Mouse (Mus musculus): ENCODE results near the gene Tnpo2. TPM values are rescaled to one million over a fixed set of nuclear protein-coding genes. Genes with fewer than 3 reads are reported as not detected.

Tnpo2 gene
- total and polyA plus RNA-seq, 3 experiments: 29.2 to 86.8 (median 62.3) TPM

DNA sequence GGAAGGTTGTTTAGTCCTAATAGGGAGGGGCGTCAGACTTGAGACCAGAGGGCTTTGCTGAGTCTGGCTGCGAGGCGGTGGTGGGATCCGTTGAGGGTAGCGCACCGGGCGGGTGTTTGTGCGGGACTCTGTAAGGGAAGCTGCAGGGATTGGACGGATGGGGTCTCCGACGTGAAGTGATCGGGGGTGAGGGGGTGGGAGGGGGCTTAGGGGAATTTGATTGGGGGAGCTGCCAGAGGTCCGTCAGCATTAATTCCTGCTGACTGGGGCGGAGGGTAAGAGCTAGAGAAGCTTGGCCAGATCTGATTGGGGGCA is 608 bp downstream of the Tnpo2 start:
- peaks cover 15 to 36% of the 10 kb centered on the region in 2 experiments for H3K36me3 ChIP-seq (ENCODE audit: control insufficient read depth in 1 of 2, insufficient read depth in 2 of 2, low read length in 2 of 2)
- no peak for DNase-seq (ENCODE audit: low read depth, low spot score)
- H3K4me1 ChIP-seq (ENCODE audit: control insufficient read depth in 1 of 2, insufficient read depth in 2 of 2, low read length in 2 of 2): peaks cover 3 to 15% of the 10 kb centered on the region in 2 experiments
- H3K4me3 ChIP-seq (ENCODE audit: control insufficient read depth in 1 of 2, insufficient read depth in 1 of 2, low read depth in 2 of 2, low read length in 2 of 2): peak overlapping the region; percentile 86 to 88
- no peak for TF ChIP-seq NRF1 (IDR thresholded peaks at IDR 0.05; ENCODE audit: insufficient read depth, low read depth, low read length, poor library complexity, severe bottlenecking)
- TF ChIP-seq POLR2A (IDR thresholded peaks at IDR 0.05; ENCODE audit: control insufficient read depth in 1 of 2, insufficient read depth in 1 of 2, low read depth in 1 of 2, low read length in 2 of 2, poor library complexity in 1 of 2): 0 out of 4 replicates have a peak, but pooled peaks of 1 of the 2 experiments have one; percentile 3
- TF ChIP-seq ZMIZ1 (IDR thresholded peaks at IDR 0.05; ENCODE audit: low read depth, low read length): 0 out of 2 replicates have a peak, but pooled peaks have one; percentile 52
- TF ChIP-seq SMC3 (IDR thresholded peaks at IDR 0.05; ENCODE audit: low read depth, low read length): no peak
- peaks cover 55% of the 10 kb centered on the region for H3K79me2 ChIP-seq (ENCODE audit: control insufficient read depth, insufficient read depth, low read length, poor library complexity)
- no peaks in the 10 kb centered on the region for H3K27me3 ChIP-seq (ENCODE audit: control insufficient read depth in 1 of 2, insufficient read depth in 2 of 2, low read length in 2 of 2)
- no peaks in the 10 kb centered on the region for H3K9me3 ChIP-seq (replicated peaks; ENCODE audit: insufficient read depth, low read length)
- peak overlapping the region; percentile 98 for H3K27ac ChIP-seq (ENCODE audit: control insufficient read depth, low read depth, low read length)
- H3K9ac ChIP-seq (ENCODE audit: control insufficient read depth, low read depth, low read length, poor library complexity, severe bottlenecking): peak overlapping the region; percentile 99

DNA sequence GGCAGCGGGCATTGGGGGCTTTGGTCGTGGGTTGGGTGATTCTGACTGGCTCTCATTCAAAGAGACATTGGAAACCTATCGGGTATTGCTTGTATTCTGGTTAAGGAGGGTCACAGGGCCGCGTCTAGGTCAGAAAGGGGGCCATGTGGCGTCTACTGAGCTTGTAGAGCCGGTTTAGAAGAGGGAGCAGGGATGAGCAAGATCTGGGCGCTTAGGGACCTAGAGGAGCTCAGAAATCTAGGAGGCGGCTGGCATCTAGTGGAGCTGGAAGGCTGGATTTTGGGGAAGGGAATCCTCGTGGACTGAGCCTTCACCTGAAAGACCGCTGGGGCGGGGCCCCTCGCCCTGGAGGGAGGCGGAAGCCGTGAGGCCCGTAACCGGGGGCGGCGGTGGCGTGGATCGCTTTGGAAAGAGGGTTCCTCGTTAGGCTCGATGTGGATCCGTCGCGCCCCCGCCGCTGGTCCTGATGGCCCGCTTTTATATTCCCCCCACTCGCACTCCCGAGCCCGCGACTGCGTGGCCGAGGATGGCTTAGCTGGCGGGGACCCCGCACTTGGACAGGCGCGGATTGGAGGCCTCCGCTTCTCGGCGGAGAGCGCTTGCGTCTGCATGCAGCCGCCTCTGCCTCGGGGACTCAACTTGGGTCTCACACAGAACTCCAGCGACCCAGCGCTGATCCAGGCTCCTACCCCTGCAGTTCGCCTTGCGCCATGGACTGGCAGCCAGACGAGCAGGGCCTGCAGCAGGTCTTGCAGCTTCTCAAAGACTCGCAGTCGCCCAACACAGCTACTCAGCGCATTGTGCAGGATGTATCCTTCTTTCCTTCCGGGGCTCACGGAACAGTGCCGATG is 1.2 kb downstream of the Tnpo2 start:
- DNase-seq (ENCODE audit: low read depth, low spot score): peak; percentile 79
- TF ChIP-seq ZKSCAN1 (IDR thresholded peaks at IDR 0.05; ENCODE audit: low read depth, low read length): no peak
- TF ChIP-seq CTCF (IDR thresholded peaks at IDR 0.05 in 2 of 3, conservative IDR thresholded peaks at IDR 0.05 in 1 of 3; ENCODE audit: control insufficient read depth in 1 of 3, insufficient read depth in 1 of 3, low read depth in 2 of 3, low read length in 3 of 3, poor library complexity in 1 of 3, severe bottlenecking in 1 of 3): no peak
- no peak for TF ChIP-seq GABPA (IDR thresholded peaks at IDR 0.05; ENCODE audit: low read depth, low read length)
- TF ChIP-seq RCOR1 (IDR thresholded peaks at IDR 0.05; ENCODE audit: low read depth, low read length): no peak
- TF ChIP-seq MAX (IDR thresholded peaks at IDR 0.05; ENCODE audit: low read length): peak; percentile 58
- TF ChIP-seq ZNF384 (IDR thresholded peaks at IDR 0.05; ENCODE audit: low read depth, low read length): 0 out of 2 replicates have a peak, but pooled peaks have one; percentile 17
- no peak for TF ChIP-seq CHD2 (IDR thresholded peaks at IDR 0.05; ENCODE audit: low read length)
- no peak for TF ChIP-seq RAD21 (IDR thresholded peaks at IDR 0.05; ENCODE audit: low read depth, low read length)
- TF ChIP-seq TBP (IDR thresholded peaks at IDR 0.05; ENCODE audit: low read depth, low read length): peak; percentile 48; the same call in 1 of the 2 replicates
- no peak for TF ChIP-seq POLR2AphosphoS5 (IDR thresholded peaks at IDR 0.05; ENCODE audit: borderline replicate concordance, low read depth, low read length)
- peak; percentile 43 for TF ChIP-seq SIN3A (IDR thresholded peaks at IDR 0.05; ENCODE audit: low read length)
- peak in 1 of 2 experiments; percentile 33; a peak in 1 of 4 replicates for TF ChIP-seq POLR2A (IDR thresholded peaks at IDR 0.05; ENCODE audit: control insufficient read depth in 1 of 2, insufficient read depth in 1 of 2, low read depth in 1 of 2, low read length in 2 of 2, poor library complexity in 1 of 2)
- TF ChIP-seq TAL1 (IDR thresholded peaks at IDR 0.05; ENCODE audit: low read length): no peak
- TF ChIP-seq NELFE (IDR thresholded peaks at IDR 0.05; ENCODE audit: low read depth, low read length): peak; percentile 15; the same call in 1 of the 2 replicates
- peak; percentile 59; the same call in 1 of the 2 replicates for TF ChIP-seq MYC (IDR thresholded peaks at IDR 0.05; ENCODE audit: low read depth, low read length)
- TF ChIP-seq ZMIZ1 (IDR thresholded peaks at IDR 0.05; ENCODE audit: low read depth, low read length): 0 out of 2 replicates have a peak, but pooled peaks have one; percentile 28
- TF ChIP-seq MXI1 (IDR thresholded peaks at IDR 0.05; ENCODE audit: low read depth, low read length): peak; percentile 67
- peak; percentile 59 for TF ChIP-seq MAZ (IDR thresholded peaks at IDR 0.05; ENCODE audit: low read depth, low read length)
- TF ChIP-seq ETS1 (IDR thresholded peaks at IDR 0.05; ENCODE audit: low read depth, low read length): no peak
- Histone ChIP-seq H3K27me3 (ENCODE audit: control insufficient read depth in 1 of 2, insufficient read depth in 2 of 2, low read length in 2 of 2) (no peaks in the 10 kb centered on the region), H3K9ac (ENCODE audit: control insufficient read depth, low read depth, low read length, poor library complexity, severe bottlenecking) (peak overlapping the region; percentile 99), H3K36me3 (ENCODE audit: control insufficient read depth in 1 of 2, insufficient read depth in 2 of 2, low read length in 2 of 2) (peaks cover 17 to 36% of the 10 kb centered on the region in 2 experiments), H3K4me1 (ENCODE audit: control insufficient read depth in 1 of 2, insufficient read depth in 2 of 2, low read length in 2 of 2) (peaks cover 3 to 15% of the 10 kb centered on the region in 2 experiments), H3K4me3 (ENCODE audit: control insufficient read depth in 1 of 2, insufficient read depth in 1 of 2, low read depth in 2 of 2, low read length in 2 of 2) (peak overlapping the region; percentile 86 to 88), H3K27ac (ENCODE audit: control insufficient read depth, low read depth, low read length) (peak overlapping the region; percentile 98), H3K9me3 (replicated peaks; ENCODE audit: insufficient read depth, low read length) (no peaks in the 10 kb centered on the region), H3K79me2 (ENCODE audit: control insufficient read depth, insufficient read depth, low read length, poor library complexity) (peaks cover 58% of the 10 kb centered on the region)
